In genomic region chr2:7245958-7246774, GRCm38 (mm10) we compare ENCODE assay signal across 8 mouse cellular contexts.
A peak's percentile ranks its signal among the peaks of the same experiment; 100 is the strongest.
DNase-seq lines count a peak whose midpoint lies in the region; ATAC-seq lines count a peak whose summit lies in the region.

No protein-coding gene starts in this region.

- no peaks in the 10 kb centered on the region for H3K27me3 ChIP-seq in hindbrain, embryonic 11.5 days (ENCODE audit: control insufficient read depth, insufficient read depth, low read length)
- H3K27me3 ChIP-seq in hindbrain, embryonic 12.5 days: no peaks in the 10 kb centered on the region
- no peaks in the 10 kb centered on the region for H3K27me3 ChIP-seq in embryonic facial prominence, embryonic 14.5 days (replicated peaks; ENCODE audit: control insufficient read depth, insufficient read depth, low read length)
- H3K27me3 ChIP-seq in kidney, embryonic 16.5 days (ENCODE audit: insufficient read depth, low read length): no peaks in the 10 kb centered on the region

- no peak overlapping the region for H3K4me2 ChIP-seq in hindbrain, embryonic 11.5 days (replicated peaks; ENCODE audit: low read depth, low read length)
- H3K4me2 ChIP-seq in hindbrain, embryonic 12.5 days (replicated peaks): no peak overlapping the region
- H3K4me2 ChIP-seq in embryonic facial prominence, embryonic 14.5 days (ENCODE audit: low read depth, low read length): no peak overlapping the region
- H3K4me2 ChIP-seq in kidney, embryonic 16.5 days (replicated peaks; ENCODE audit: low read depth, low read length): no peak overlapping the region

- 74% methylated on average over 4 of the region's 4 CpGs for WGBS in hindbrain, embryonic 11.5 days
- WGBS in hindbrain, embryonic 12.5 days: 67% methylated on average over 4 of the region's 4 CpGs
- WGBS in embryonic facial prominence, embryonic 14.5 days: 31% methylated on average over 4 of the region's 4 CpGs
- 47% methylated on average over 4 of the region's 4 CpGs for WGBS in kidney, embryonic 16.5 days

- no peak overlapping the region for H3K27ac ChIP-seq in hindbrain, embryonic 11.5 days (ENCODE audit: low read depth, low read length)
- H3K27ac ChIP-seq in hindbrain, embryonic 12.5 days: no peak overlapping the region
- H3K27ac ChIP-seq in embryonic facial prominence, embryonic 14.5 days (replicated peaks; ENCODE audit: low read depth, low read length): no peak overlapping the region
- H3K27ac ChIP-seq in kidney, embryonic 16.5 days (ENCODE audit: low read length): no peak overlapping the region; the same call in 1 of the 2 replicates

- no peaks in the 10 kb centered on the region for H3K36me3 ChIP-seq in hindbrain, embryonic 11.5 days (ENCODE audit: control insufficient read depth, insufficient read depth, low read length)
- H3K36me3 ChIP-seq in hindbrain, embryonic 12.5 days: no peaks in the 10 kb centered on the region
- no peaks in the 10 kb centered on the region for H3K36me3 ChIP-seq in embryonic facial prominence, embryonic 14.5 days (ENCODE audit: control insufficient read depth, insufficient read depth, low read length)
- no peaks in the 10 kb centered on the region for H3K36me3 ChIP-seq in kidney, embryonic 16.5 days (ENCODE audit: insufficient read depth, low read length)

- ATAC-seq in hindbrain, embryonic 11.5 days (ENCODE audit: low FRiP score): no peak
- ATAC-seq in hindbrain, embryonic 12.5 days (ENCODE audit: low FRiP score): no peak
- ATAC-seq in embryonic facial prominence, embryonic 14.5 days (ENCODE audit: low read depth): no peak
- peak; percentile 86 for ATAC-seq in kidney, embryonic 16.5 days (ENCODE audit: low FRiP score, low TSS enrichment)

- H3K4me3 ChIP-seq in hindbrain, embryonic 11.5 days (ENCODE audit: low read depth, low read length): no peak overlapping the region
- no peak overlapping the region for H3K4me3 ChIP-seq in hindbrain, embryonic 12.5 days
- no peak overlapping the region for H3K4me3 ChIP-seq in embryonic facial prominence, embryonic 14.5 days (ENCODE audit: low read depth, low read length)
- H3K4me3 ChIP-seq in kidney, embryonic 16.5 days (ENCODE audit: low read length): no peak overlapping the region

- peak; percentile 25 for DNase-seq in hindbrain, embryonic 11.5 days (ENCODE audit: low spot score)
- DNase-seq in embryonic facial prominence, embryonic 14.5 days (ENCODE audit: low spot score): peak; percentile 63
- peak; percentile 58 for DNase-seq in ovary, adult 18-20 months (ENCODE audit: low spot score)
- DNase-seq in frontal cortex, postnatal 36 days (ENCODE audit: low spot score in 2 of 2): no peak
- no peak for DNase-seq in layer of hippocampus, adult 11-12 months (ENCODE audit: low spot score)
- DNase-seq in right cerebral cortex, postnatal 10 days (ENCODE audit: low spot score in 2 of 2): no peak

- H3K4me1 ChIP-seq in hindbrain, embryonic 11.5 days (replicated peaks; ENCODE audit: control insufficient read depth, insufficient read depth, low read length): no peaks in the 10 kb centered on the region
- H3K4me1 ChIP-seq in hindbrain, embryonic 12.5 days: 0 out of 2 replicates have a peak, but pooled peaks cover 6% of the 10 kb centered on the region
- H3K4me1 ChIP-seq in embryonic facial prominence, embryonic 14.5 days (ENCODE audit: control insufficient read depth, insufficient read depth, low read length): no peaks in the 10 kb centered on the region
- no peaks in the 10 kb centered on the region for H3K4me1 ChIP-seq in kidney, embryonic 16.5 days (ENCODE audit: insufficient read depth, low read length)

- no peaks in the 10 kb centered on the region for H3K9me3 ChIP-seq in hindbrain, embryonic 11.5 days (ENCODE audit: control insufficient read depth, low read length)
- H3K9me3 ChIP-seq in hindbrain, embryonic 12.5 days (replicated peaks): no peaks in the 10 kb centered on the region
- H3K9me3 ChIP-seq in embryonic facial prominence, embryonic 14.5 days (ENCODE audit: control insufficient read depth, low read length): no peaks in the 10 kb centered on the region
- H3K9me3 ChIP-seq in kidney, embryonic 16.5 days (ENCODE audit: low read length): no peaks in the 10 kb centered on the region

- no peak overlapping the region for H3K9ac ChIP-seq in hindbrain, embryonic 11.5 days (ENCODE audit: low read depth, low read length)
- no peak overlapping the region for H3K9ac ChIP-seq in hindbrain, embryonic 12.5 days
- no peak overlapping the region for H3K9ac ChIP-seq in embryonic facial prominence, embryonic 14.5 days (ENCODE audit: low read depth, low read length)
- H3K9ac ChIP-seq in kidney, embryonic 16.5 days (replicated peaks; ENCODE audit: low read length): no peak overlapping the region

Comparison
In these comparisons a context has a peak if more than half of its experiments do, and no peak if none do; other contexts are left out.
1. DNase-seq: peak in hindbrain, embryonic 11.5 days (single experiment), embryonic facial prominence, embryonic 14.5 days (single experiment) and ovary, adult 18-20 months (single experiment); none in frontal cortex, postnatal 36 days (0 of 2), layer of hippocampus, adult 11-12 months (single experiment) and right cerebral cortex, postnatal 10 days (0 of 2).